Mouse (Mus musculus): ENCODE measurements around the gene Gse1.

DNA sequence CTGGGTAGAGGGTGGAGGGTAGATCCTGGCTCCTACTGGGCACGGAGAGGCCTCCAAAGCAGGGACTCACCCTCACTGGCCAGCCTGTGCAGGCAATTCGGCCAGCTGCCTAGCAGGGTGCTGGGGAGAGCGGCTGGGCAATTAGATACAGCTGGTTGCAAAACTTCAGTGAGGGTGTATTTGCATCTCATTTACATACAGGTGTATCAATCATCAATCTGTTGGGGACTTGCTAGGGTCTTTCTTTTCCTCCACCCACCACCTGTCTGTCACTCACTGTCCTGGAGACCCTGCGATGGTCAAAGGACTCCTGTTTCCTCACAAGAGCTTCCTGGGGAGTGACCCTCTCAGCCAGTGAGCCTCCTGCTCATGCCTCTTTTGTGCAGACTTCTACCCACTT, 148.0 kb downstream of the Gse1 start:
- no peak for TF ChIP-seq TAL1 (IDR thresholded peaks at IDR 0.05; ENCODE audit: low read length)
- TF ChIP-seq GATA1 (IDR thresholded peaks at IDR 0.05; ENCODE audit: low read length): no peak
